Mouse (Mus musculus) heart, postnatal 10 days (tissue): ENCODE measurements at regions not wholly inside any gene's neighbourhood (a gene's known extent, or its start where the extent isn't known, plus 50 kb on each side); places are given as distances from the start of the nearest gene placed in this dataset.
A peak's percentile ranks its signal among the peaks of the same experiment; 100 is the strongest.

Source experiments
- DNase-seq, 2 experiments: peaks; one replicate each; pipeline ENCODE4 v3.0.0; 2021
- intact Hi-C: fragments of 180-260 bp; cut with DNase I; formaldehyde crosslinking; loops from one replicate; pipeline ENCODE4 v1.15.1; 2025

GRCm38 (mm10) chr4:74847332-74848053 lies 430.6 kb downstream of the Dmac1 start:
- intact Hi-C loops, result no loop called here
- no peak for DNase-seq

GRCm38 (mm10) chr4:74798173-74798799 lies 479.8 kb downstream of the Dmac1 start:
- no peak for DNase-seq
- intact Hi-C loops, result no loop called here

GRCm38 (mm10) chr4:74797456-74797855 lies 480.6 kb downstream of the Dmac1 start:
- intact Hi-C loops, result no loop called here
- no peak for DNase-seq

DNA sequence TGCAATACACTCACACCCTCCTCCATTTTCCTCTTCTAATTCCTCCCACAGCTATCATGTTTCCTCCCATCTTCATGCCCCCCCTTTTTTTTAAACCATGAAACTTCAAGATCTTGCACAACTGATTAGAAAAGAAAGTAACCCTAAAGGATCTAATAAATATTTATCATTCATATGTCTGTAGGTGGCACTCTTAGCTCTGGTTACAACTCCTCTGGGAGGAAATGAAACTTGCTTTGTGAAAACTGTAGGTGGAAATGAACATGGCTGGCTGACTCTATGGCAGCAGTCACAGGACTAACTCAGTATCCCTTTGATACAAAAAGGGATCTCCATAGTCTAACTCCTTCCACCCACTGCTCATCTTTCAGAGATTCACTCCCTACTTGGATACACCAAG lies 481.4 kb downstream of the Dmac1 start:
- intact Hi-C loops, result no loop called here
- no peak for DNase-seq

DNA sequence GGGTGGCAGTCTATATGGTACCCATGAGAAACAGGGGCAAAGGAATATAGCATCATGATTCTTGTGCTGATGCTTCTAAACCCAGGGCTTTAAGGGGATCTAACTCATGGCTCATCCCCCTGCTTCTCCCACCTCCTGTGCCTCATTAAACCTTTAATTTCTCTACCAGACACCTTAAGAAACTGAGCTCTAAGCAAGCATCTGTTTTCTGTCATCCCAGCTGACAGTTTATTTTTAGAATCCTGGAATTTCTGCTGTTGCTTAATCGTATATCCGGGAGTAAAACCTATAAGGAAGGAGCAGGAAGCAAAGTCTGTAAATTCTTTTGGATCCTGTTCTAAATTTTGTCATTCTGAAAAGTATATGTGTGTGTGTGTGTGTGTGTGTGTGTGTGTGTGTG lies 505.7 kb downstream of the Kdm4c start:
- intact Hi-C loops, result no loop called here
- peak in 1 of 2 experiments; percentile 1 for DNase-seq

DNA sequence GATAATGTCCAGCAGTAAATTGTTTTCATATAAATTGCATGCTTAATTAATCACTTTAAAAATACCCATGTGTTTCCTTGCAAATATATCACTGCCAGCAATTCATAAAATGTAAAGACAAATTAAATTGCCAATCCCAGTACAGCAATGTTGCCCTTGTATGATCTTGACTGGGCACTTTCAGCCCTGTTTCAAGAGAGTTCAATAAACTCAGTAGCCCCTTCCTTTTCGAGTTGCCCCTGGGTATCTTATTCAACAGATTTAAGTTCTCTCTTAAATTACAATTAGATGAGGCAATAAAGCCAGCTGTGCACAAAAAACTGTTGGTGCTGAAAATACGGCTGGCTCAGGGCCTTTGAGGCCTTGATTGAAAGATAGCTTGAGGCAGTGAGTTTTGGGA lies 497.3 kb downstream of the Kdm4c start:
- intact Hi-C loops, result no loop called here
- no peak for DNase-seq
